ENCODE assay signal across 9 mouse cellular contexts in genomic region chr16:95605304-95605703, GRCm38 (mm10). TPM values are rescaled to one million over a fixed set of nuclear protein-coding genes. Genes with fewer than 3 reads are reported as not detected.
DNase-seq lines count a peak whose midpoint lies in the region; ATAC-seq and TF ChIP-seq lines count a peak whose summit lies in the region.
"Had no signal": no experiment of that assay in that cellular context is flagged by ENCODE, and none has a peak within 500 bp of the region (broad histone marks: within the 10 kb centered on the region; RNA-seq: fewer than 3 reads in every experiment).

No protein-coding gene starts in this region.

- WGBS in hindbrain, embryonic 10.5 days = 26% methylated on average over 7 of the region's 7 CpGs
- WGBS in hindbrain, embryonic 13.5 days = 28% methylated on average over 7 of the region's 7 CpGs
- 33% methylated on average over 7 of the region's 7 CpGs for WGBS in olfactory bulb, adult 2 months

- H3K9me3 ChIP-seq in hindbrain, embryonic 10.5 days = no peaks in the 10 kb centered on the region
- no peaks in the 10 kb centered on the region for H3K9me3 ChIP-seq in hindbrain, embryonic 13.5 days

- peaks cover 30% of the 10 kb centered on the region for H3K4me1 ChIP-seq in hindbrain, embryonic 10.5 days (replicated peaks)
- peaks cover 22% of the 10 kb centered on the region for H3K4me1 ChIP-seq in hindbrain, embryonic 13.5 days (replicated peaks)
- H3K4me1 ChIP-seq in cortical plate, adult 2 months (ENCODE audit: control insufficient read depth, insufficient read depth, low read length) = no peaks in the 10 kb centered on the region
- H3K4me1 ChIP-seq in olfactory bulb, adult 2 months (ENCODE audit: control insufficient read depth, insufficient read depth, low read length) = peaks cover 8% of the 10 kb centered on the region

- H3K27ac ChIP-seq in hindbrain, embryonic 10.5 days = no peak overlapping the region
- H3K27ac ChIP-seq in hindbrain, embryonic 13.5 days = no peak overlapping the region
- no peak overlapping the region for H3K27ac ChIP-seq in cortical plate, adult 2 months (ENCODE audit: insufficient read depth, low read length)
- H3K27ac ChIP-seq in olfactory bulb, adult 2 months (ENCODE audit: insufficient read depth, low read depth, low read length) = no peak overlapping the region

- intact Hi-C loops in heart, postnatal 14 days (cut with DNase I) = no loop called here
- intact Hi-C loops in left cerebral cortex, postnatal 4 days (cut with DNase I) = no loop called here

- no peak for TF ChIP-seq POLR2A in cortical plate, adult 2 months (IDR thresholded peaks at IDR 0.05; ENCODE audit: extremely low read depth, insufficient read depth, low read length)
- no peak for TF ChIP-seq POLR2A in olfactory bulb, adult 2 months (IDR thresholded peaks at IDR 0.05; ENCODE audit: insufficient read depth, low read depth, low read length)

- no peaks in the 10 kb centered on the region for H3K36me3 ChIP-seq in hindbrain, embryonic 10.5 days
- H3K36me3 ChIP-seq in hindbrain, embryonic 13.5 days = no peaks in the 10 kb centered on the region

- TF ChIP-seq CTCF in cortical plate, adult 2 months (IDR thresholded peaks at IDR 0.05; ENCODE audit: extremely low read depth, insufficient read depth, low read length) = peak; percentile 71
- peak; percentile 61; the same call in 1 of the 2 replicates for TF ChIP-seq CTCF in olfactory bulb, adult 2 months (IDR thresholded peaks at IDR 0.05; ENCODE audit: insufficient read depth, low read depth, low read length)

- no peaks in the 10 kb centered on the region for H3K27me3 ChIP-seq in hindbrain, embryonic 10.5 days (ENCODE audit: insufficient read depth, poor library complexity, severe bottlenecking)
- H3K27me3 ChIP-seq in hindbrain, embryonic 13.5 days = no peaks in the 10 kb centered on the region

- H3K9ac ChIP-seq in hindbrain, embryonic 13.5 days = no peak overlapping the region

- DNase-seq in hindbrain, embryonic 10.5 days (ENCODE audit: low spot score) = peak; percentile 74
- peak; percentile 84 to 87 for DNase-seq in adrenal gland, adult 18-20 months (ENCODE audit: low spot score in 2 of 2)
- DNase-seq in heart, postnatal 14 days = peak; percentile 84 to 87
- DNase-seq in left cerebral cortex, postnatal 4 days = peak; percentile 76
- DNase-seq in thymus, postnatal 0 days (ENCODE audit: low spot score) = peak; percentile 84

- no peak overlapping the region for H3K4me2 ChIP-seq in hindbrain, embryonic 13.5 days

- H3K4me3 ChIP-seq in hindbrain, embryonic 10.5 days = no peak overlapping the region
- no peak overlapping the region for H3K4me3 ChIP-seq in hindbrain, embryonic 13.5 days
- H3K4me3 ChIP-seq in cortical plate, adult 2 months (ENCODE audit: insufficient read depth, low read length) = no peak overlapping the region
- H3K4me3 ChIP-seq in olfactory bulb, adult 2 months (ENCODE audit: insufficient read depth, low read depth, low read length) = no peak overlapping the region
- H3K4me3 ChIP-seq: myocyte had no signal

- ATAC-seq in hindbrain, embryonic 13.5 days (ENCODE audit: low FRiP score) = no peak

RNA-seq across cellular contexts. Expression of gene Erg, which starts 18.9 kb away (rescaled TPM):
- 2.1 and 2.2 TPM in 2 replicates for polyA plus RNA-seq in hindbrain, embryonic 10.5 days (2016; fragmentation: Nextera tagmentation; extraction: Ambion mirVana)
- 2.1 and 3.0 TPM in 2 replicates for polyA plus RNA-seq in hindbrain, embryonic 13.5 days (2015; fragmentation: Nextera tagmentation; extraction: Ambion mirVana)
- 10 to 100 TPM; 14.5 TPM for total RNA-seq in adrenal gland, adult 18-20 months (2021)
- 6.4 and 7.3 TPM in 2 replicates for polyA plus RNA-seq in cortical plate, adult 2 months (2012; rRNA removed)
- 10 to 100 TPM; 37.1 to 42.2 TPM for total RNA-seq in heart, postnatal 14 days (2021)
- total RNA-seq in left cerebral cortex, postnatal 4 days (2021) = 10 to 100 TPM in 1 of 2 experiments, 1 to 10 TPM in 1; 8.9 to 10.2 TPM
- not detected in 2 replicates for polyA plus RNA-seq in olfactory bulb, adult 2 months (2012; ENCODE audit: insufficient read depth, insufficient read length, low replicate concordance, missing spikeins)
- polyA plus RNA-seq in thymus, postnatal 0 days (2015; fragmentation: Nextera tagmentation; extraction: Ambion mirVana) = 1.3 and 1.8 TPM in 2 replicates
